Mouse (Mus musculus): ENCODE measurements around the gene Syce2.

GRCm38 (mm10) chr8:84917781-84918180 lies 45.9 kb downstream of the Syce2 start:
- TF ChIP-seq CTCF (IDR thresholded peaks at IDR 0.05) (no peak), POLR2A (IDR thresholded peaks at IDR 0.05; ENCODE audit: insufficient read depth, low read depth, low read length) (no peak), EP300 (IDR thresholded peaks at IDR 0.05; ENCODE audit: insufficient read depth, low read depth, low read length) (no peak)

Data from heart, adult 2 months (tissue).